Mouse (Mus musculus) liver, embryonic 14 days (tissue): ENCODE results near the gene Pth1r. TPM values are rescaled to one million over a fixed set of nuclear protein-coding genes. Genes with fewer than 3 reads are reported as not detected.

Experiments
- polyA plus RNA-seq: library from polyadenylated mRNA; depleted of rRNA; stranded (reverse); fragments of >200 nt; gene quantifications from 2 replicates; pipeline ENCODE4 v1.2.3, GENCODE M21; 2012; rRNA removed

Pth1r gene
- polyA plus RNA-seq = 3.4 and 3.6 TPM in 2 replicates

GRCm38 (mm10) chr9:110746961-110747360 is at the start of gene Pth1r:
Gene Pth1r, minus strand, starts transcription at chr9:110747145.

GRCm38 (mm10) chr9:110741711-110742294 is 5.1 kb downstream of the Pth1r start, which contains the start of gene Myl3:
Gene Myl3, plus strand, starts transcription at chr9:110741861.

Other genes with a start within 250 kb of the Pth1r start
- gene Setd2, start 214.5 kb downstream of the Pth1r start, polyA plus RNA-seq = 25.9 and 27.1 TPM in 2 replicates
- 1.4 and 1.7 TPM in 2 replicates for gene Nradd, start 122.7 kb downstream of the Pth1r start, polyA plus RNA-seq
- 3.5 and 3.9 TPM in 2 replicates for gene Nbeal2, start 93.0 kb downstream of the Pth1r start, polyA plus RNA-seq
- gene Ccdc12, start 90.6 kb downstream of the Pth1r start, polyA plus RNA-seq = 71.9 and 74.5 TPM in 2 replicates
- 0.06 and 1.3 TPM in 2 replicates for gene Myl3, start 5.3 kb downstream of the Pth1r start, polyA plus RNA-seq
- gene Prss42, start 51.0 kb upstream of the Pth1r start, polyA plus RNA-seq = 0.02 TPM in 1 of 2 replicates, not detected in the other
- gene Prss44, start 66.8 kb upstream of the Pth1r start, polyA plus RNA-seq = not detected in 2 replicates
- not detected in 2 replicates for gene Prss43, start 79.5 kb upstream of the Pth1r start, polyA plus RNA-seq
- gene Prss45, start 87.4 kb upstream of the Pth1r start, polyA plus RNA-seq = not detected in 2 replicates
- not detected in 2 replicates for gene Prss46, start 97.4 kb upstream of the Pth1r start, polyA plus RNA-seq
- 6.5 and 7.0 TPM in 2 replicates for gene Prss50, start 110.8 kb upstream of the Pth1r start, polyA plus RNA-seq
- gene Als2cl, start 132.7 kb upstream of the Pth1r start, polyA plus RNA-seq = 2.4 and 3.5 TPM in 2 replicates
- gene Tmie, start 133.0 kb upstream of the Pth1r start, polyA plus RNA-seq = 0.88 and 1.3 TPM in 2 replicates
- not detected in 2 replicates for gene Fam240a, start 169.7 kb upstream of the Pth1r start, polyA plus RNA-seq
- gene Tdgf1, start 199.0 kb upstream of the Pth1r start, polyA plus RNA-seq = not detected in 2 replicates
- gene Lrrc2, start 204.4 kb upstream of the Pth1r start, polyA plus RNA-seq = 0.08 and 0.21 TPM in 2 replicates
- 23.9 and 28.3 TPM in 2 replicates for gene Rtp3, start 243.4 kb upstream of the Pth1r start, polyA plus RNA-seq